Mouse (Mus musculus): Measurements from ENCODE around the gene Ryk. TPM values are rescaled to one million over a fixed set of nuclear protein-coding genes. Genes with fewer than 3 reads are reported as not detected.
A peak's percentile ranks its signal among the peaks of the same experiment; 100 is the strongest.

Ryk gene
- total and polyA plus RNA-seq, 3 experiments, result 30.7 to 71.2 (median 53.8) TPM

DNA sequence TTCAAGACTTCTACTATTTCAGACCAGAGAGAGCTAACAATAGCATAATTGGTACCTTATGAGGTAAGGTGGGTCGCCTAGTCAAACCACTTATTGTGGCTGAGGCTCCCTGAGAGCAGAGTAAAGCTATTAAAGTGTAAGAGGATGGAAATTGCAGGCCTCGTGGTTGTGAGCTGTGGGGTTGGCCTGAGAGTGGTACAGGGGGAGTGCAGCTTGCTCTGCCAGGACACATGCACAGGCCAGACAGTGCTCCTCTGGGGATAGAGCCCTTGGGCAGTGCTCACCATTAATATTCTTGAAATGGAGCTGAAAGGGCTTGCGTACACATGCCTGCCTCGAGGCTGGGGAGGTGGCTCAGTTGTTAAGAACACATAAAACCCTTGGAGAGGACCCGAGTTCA is 23.6 kb downstream of the Ryk start:
- DNase-seq, result no peak

DNA sequence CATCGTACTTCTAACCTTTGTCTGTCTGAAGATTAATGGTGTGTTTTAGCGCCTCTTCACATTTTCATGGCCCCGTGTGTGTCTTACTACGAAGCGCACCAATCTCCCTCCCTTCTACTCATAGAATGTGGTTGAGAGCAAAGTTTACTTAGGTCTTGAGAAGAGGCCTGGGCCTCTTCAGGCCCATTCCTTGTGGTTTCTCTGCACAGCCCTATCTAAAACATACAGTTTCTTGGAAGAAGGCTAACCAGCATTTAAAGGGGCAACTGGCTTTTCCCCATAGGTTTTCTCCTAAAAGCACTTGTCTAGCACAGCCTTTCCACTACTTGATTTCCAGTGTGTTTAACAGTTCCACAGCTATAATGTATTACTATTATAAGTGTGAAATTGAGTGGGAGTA is 24.7 kb downstream of the Ryk start:
- no peak for DNase-seq

DNA sequence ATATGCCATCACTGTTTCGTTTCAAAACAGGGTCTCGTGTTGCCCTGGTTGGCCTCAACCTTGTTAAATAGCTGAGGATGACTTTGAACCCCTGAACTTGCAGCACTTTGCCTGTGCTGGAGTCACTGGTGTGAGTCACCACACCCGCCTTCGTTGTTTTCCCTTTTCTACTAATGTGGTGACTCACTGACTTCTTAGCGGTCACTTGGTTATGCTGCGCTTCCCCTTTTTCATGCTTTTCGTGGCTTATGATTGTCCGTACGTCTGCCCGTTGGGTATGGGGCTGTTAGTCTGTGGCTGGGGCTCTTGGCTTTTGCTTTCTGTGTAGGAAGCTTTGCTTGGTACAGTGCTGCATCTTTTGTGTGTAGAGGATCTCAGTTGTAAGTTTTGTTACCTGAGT is 25.2 kb downstream of the Ryk start:
- no peak for DNase-seq

DNA sequence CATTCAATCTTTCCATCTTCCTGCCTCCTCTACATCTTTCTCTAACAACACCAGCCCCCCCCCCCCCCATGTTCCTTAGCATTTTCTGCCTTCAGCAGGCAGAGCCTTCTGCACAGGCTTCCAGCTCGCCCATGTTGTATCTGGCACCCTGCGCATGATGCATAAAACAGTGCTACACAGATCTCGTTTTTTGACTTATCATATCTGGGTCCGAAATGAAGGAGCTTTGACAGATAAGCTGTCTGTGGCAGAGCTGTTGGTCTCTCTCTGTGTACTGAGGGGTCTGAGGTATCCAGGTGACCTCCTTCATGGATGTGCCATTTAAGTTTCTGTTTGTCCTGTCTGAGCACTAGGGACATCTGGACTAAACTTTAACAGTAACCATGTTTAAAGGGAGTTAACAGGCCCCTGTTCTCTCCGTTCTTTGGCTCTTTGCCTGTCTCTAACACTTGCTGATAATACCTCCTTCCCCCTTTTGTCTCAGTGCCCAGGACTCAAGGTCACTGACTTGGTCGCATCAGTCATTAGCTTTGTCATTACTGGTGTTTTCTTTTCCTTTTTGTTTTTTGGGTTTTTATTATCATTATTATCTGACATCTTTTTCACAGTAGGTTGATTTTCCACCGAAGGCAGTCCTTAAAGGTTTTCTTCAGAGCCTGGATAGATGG is 26.2 kb downstream of the Ryk start:
- DNase-seq, result peak; percentile 56

DNA sequence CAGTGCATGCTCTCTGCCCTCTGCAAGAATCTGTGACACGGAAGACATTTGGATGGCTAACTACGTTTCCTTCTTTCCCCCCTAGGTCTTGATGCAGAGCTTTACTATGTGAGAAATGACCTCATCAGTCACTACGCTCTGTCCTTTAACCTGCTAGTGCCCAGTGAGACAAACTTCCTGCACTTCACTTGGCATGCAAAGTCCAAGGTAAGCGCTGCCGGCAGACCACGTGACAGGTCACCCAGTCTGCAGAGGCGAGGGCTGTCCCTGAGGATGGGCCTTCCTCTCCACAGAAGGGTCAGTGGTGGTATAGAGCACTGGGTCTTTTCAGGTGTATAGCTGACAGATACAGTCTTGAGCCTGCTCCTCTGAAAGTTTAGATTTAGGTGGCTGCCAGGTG is 27.1 kb downstream of the Ryk start:
- no peak for DNase-seq

DNA sequence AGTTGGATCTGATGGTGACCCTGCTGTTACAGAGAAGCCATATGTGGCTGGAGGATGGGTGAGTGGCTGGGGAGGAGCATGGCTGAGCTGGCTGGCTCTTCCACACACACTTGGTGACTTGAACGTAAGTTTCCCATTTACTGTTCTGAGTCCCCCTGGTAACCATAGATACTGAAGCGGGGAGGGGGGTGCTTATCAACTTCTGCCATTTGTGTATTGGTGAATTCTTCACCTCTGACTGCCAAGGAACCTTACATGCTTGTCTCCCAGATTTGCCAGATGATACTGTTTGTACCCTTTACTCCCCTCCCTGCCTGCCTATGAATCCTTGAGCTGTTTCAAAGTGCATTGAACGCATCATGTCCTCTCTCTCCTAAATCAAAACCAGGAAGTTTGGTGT is 27.5 kb downstream of the Ryk start:
- DNase-seq, result no peak

DNA sequence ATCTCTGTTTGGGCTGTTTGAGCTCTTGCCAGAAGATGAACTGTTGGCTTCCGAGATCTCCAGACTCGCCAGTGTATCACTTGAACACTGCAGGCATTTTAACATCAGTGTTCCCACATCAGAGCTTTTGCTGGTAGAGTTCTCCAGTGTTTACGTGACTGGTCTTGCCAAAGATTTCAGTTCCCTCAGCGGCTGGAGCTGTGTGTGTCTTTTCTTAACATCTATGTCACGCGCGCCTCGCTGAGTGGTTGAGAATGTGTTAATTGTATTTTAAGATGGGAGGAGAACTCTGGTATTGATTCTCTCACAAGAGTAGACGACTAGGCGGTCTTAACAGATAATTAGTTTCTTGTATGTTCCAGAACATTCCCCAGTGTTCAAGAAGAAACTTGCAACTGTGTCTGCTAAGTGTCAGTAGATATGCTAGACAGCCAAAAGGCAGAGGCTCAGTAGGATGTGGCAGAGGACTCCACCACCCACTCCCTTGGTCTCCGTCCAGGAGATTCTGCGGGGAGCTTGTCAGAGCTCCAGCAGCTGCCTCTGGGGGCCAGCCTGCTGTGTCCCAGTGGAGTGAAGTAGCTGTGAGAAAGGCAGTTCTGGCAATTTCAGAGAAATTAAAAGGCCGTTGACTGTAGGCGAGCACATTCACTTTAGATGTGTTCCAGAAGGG is 29.3 kb downstream of the Ryk start:
- peak; percentile 51 for DNase-seq

DNA sequence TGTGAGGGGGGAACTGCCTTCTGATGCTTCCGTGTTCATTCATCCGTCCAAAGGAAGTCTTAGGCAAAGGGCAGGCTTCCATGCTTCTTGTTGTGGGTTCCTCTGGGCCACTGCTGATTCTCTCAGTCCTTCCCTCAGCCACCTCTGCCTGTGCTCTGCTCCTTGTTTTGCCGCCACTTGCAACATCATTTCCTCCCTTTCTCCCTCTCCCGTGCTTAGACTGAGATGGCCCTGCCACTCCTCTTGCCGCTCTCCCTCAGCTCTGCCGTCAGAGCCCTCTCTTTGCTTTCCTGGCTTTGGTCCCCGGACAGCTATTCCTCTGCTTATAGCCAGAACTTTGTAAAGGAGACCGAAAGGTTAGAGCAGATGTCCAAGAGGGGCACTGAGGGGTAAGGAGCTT is 30.2 kb downstream of the Ryk start:
- DNase-seq, result no peak

DNA sequence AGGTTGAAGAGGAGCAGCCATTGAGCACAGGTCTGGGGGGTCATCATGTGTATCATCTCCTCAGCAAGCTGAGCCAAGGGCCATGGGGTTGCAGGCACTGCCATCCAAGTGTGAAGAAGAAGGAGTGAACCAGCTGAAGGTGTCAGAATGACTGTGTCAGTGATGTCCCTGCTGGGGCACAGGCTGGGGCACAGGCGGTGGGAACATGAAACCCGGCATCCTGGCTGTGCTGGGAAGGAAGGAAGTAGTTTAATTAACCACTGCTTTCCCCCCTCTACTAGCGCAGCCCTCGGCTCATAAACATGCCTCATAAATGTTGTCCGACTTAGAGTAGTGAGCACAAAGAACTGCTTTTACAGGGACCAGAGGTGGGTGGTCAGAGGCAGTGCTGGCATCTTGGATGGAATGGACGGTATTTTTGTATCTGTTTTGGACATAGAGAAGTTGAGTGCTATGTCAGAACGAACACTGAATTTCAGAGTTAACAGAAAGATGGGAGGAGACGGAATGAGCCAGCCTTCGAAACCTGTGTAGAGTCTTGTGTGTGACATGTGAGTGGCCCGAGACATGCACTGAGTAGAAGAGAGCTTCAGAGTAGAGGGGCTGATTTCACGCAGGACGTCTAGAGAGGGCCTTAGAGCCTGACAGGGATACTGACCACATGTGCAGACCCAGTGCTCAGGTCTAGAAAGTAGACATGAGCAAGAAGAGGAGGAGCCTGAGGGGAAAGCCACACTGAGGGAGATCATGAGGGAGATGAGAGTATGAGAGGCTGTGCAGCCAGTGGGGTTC is 31.4 kb downstream of the Ryk start:
- DNase-seq, result no peak

DNA sequence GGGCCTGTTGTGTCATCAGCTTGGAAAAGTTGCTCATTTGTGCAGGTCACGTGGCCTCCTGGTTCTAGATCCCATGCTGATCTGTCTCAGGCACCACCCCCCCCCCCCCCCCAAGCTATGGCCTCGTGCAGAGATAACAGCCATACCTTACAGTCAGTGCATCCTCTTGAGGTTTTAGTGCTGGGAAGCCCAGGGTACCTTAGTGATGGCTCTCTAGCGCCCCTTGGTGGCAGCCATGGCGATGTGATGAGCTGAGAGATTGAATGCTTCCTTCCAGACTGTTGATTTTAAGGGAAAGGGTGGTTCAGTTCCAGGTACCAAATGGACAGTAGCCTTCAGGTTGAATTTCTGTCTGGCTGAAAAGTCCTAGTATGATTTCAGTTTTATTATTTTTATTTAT is 32.2 kb downstream of the Ryk start:
- DNase-seq, result peak; percentile 76

DNA sequence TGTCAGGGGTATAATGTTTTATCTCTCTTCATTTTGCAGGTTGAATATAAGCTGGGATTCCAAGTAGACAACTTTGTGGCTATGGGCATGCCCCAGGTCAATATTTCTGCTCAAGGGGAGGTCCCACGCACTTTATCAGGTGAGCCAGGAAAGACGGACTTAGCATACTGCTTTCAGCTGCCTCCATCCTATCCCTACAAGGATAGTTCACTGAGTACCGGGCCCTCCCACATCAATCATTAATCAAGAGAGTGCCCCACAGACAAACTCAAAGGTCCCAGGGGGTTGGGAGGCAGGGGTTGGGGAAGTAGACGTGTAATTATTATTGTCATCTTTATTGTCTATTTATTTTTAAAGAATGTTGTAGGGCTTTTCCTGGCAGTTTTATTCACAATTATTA is 32.8 kb downstream of the Ryk start:
- no peak for DNase-seq

DNA sequence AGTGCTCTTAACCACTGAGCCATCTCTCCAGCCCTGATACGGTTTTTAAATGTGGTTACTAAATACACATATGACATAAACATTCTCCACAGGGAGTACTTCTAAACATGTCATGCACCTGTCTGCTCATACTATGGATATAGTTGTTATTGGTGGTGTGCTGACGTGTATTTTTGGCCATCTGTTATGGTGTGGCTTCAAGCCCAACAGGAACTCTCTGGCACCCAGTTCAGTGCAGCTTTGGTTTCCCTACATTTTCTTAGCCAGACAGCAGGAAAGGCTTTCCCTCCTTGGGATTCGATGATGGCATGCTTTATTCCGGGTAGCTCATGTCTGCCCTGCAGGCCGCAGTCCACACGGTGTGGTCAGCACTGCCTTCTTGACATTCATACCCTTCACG is 33.7 kb downstream of the Ryk start:
- no peak for DNase-seq

DNA sequence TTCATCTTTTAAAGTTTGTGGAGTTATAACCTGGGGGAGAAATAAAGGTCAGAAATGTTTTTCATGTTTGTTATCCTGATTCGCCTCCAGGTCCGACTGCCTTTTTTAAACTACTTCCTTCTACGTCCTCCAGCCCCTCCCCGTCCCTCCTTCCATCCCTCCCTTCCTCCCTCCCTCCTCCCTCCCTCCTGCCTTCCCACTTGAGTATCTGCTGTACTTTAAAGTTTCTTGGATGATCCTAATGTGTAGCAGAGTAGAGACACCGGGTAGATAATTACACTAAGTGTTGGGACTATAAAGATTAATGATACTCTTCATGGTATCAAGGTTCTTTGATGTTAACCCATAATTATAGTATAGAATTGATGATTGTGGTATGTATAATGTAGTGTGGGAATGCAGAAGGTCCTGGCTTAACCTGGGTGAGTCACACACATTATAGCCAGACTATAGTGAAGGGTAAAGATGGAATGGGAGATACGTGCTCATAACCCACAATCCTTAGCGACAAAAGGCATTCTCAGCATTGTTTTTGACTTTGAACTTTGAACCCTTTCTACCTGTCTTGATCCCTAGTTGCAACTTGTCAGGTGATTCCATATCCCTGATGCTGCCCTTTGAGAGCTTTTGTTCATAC is 41.5 kb downstream of the Ryk start:
- DNase-seq, result no peak

DNA sequence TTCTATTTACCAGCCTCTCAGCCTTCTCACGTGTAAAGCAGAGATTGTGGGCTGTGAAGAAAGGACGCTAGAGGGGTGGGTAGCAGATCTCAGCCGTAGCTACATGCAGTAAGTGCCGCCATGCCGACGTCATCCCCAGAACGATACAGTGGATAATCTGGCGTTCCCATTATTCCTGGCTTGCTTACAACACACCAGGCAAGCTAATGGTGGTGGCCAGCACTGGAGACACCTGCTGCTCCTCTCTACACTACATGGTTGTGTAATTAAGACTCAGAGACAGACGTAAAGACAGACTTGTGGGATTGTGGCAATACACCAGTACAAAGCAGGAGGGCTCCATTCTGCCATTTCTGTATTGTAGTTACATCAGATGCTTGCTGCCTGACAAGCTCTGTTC is 43.2 kb downstream of the Ryk start:
- DNase-seq, result no peak

DNA sequence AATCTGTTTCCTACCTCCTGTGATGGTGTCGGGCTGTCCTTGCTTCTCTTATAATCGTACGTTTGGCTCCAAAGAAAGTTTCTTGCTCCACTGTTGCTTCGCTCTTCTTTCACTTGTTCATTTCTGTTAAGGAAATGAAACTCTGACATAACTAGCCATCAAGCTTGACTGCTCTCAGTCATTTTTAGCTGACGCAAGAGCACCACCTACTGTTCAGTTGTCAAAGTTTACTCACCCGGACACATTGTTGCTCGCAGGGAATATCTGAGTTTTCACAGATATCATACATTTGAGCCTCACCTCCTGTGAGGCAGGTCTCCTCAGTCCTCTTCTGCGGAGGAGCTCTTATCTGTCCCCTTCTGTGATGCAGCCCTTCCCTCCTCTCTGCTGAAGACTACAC is 44.8 kb downstream of the Ryk start:
- peak; percentile 50 for DNase-seq

DNA sequence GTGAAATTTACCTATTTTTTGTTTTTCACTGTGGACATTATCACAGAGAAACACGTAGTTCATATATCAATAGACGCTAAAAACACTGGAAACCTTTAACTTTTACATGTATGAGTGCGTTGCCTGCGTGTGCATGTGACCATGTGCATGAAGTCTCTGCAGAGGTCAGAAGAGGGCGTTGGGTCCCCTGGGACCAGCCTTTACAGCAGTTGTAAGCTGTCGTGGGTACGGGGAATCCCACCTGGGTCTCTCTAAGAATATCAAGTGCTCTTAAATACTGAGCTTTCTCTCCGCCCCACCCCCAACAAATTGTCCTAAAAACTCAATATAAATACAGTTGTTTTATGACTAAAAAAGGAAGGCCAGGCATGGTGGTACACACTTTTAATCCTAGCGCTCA is 50.0 kb downstream of the Ryk start:
- DNase-seq, result no peak

DNA sequence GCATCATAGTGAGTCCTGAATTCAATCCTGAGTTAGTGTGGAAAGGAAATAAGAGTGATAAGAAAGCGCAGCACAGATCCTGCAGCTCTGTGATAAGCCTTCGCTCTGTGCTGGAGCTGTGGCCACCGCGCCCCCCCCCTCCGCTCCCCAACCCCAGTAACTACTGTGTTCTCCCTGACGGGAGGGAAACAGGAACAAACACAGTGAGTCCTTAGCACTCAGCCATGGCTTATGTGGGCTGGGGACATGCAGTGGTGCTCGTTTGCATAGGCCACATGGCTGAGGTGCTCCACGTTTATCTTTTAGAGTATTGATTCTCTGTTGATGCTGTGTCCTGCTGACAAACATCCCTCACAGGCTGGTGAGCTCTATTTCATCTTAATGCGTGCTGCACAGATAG is 55.4 kb downstream of the Ryk start:
- DNase-seq, result no peak

DNA sequence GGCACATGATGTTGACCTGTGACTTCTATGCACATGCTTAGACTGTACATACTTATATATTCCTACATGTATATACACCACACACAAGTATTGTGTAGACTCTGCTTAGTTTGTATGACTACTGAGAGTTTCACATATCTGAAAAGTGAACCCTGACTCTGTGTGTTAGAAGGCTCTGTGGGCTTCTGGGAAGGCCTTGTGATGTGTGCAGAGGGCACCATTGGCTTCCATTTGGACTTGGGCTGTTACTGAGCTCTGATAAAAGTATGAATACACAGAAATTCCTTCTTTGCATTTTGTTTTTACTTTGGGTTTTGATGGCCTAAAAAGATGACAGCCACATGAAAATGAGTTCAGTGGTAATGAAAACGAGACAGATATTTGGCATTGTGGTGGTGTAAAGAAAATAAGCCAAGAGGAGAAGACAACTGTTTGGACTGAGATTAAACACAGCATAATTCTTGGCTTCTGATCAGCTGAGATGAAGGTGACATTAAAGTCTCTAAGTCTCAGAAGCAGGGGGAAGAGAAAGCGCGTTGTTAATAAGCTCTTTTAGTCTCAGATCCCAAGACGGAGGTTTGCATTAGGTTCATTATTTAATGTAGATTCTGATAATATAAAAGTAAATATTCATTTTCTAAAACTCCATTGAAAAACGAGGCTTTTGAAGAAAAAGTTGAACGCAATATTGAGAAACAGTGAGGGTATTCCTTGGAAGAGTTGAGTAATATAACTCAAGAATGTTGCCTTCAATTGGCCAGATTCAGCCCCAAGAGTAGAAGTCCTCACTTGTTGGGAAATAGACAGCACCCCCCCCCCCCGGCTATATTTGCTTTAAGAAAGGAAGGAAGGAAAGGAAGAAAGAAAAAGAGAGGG is 58.0 kb downstream of the Ryk start:
- DNase-seq, result no peak

DNA sequence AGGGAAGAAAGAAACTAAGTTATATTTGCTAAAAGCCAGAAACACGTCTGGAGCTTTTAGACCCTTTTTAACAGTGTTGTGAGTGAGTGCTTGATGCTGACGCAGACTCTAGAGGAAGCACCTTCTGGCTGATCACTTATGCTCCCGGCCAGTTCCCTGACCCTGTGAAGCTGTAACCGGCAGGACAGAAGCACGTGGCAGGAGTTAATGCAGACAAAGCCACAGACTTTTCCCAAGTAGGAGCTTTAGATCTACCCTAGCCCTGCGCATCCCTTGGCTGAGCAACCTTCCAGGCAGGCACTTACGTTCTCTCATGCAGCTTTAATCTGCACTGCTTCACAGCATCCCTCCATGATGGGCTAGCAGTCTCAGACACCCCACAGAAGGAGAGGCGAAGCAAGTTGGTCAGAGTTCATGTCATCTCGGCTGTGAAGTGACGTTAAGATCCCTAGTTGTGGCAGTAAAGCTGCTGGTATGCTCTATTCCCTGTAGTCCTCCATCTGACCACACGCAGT is 58.7 kb downstream of the Ryk start:
- DNase-seq, result no peak

DNA sequence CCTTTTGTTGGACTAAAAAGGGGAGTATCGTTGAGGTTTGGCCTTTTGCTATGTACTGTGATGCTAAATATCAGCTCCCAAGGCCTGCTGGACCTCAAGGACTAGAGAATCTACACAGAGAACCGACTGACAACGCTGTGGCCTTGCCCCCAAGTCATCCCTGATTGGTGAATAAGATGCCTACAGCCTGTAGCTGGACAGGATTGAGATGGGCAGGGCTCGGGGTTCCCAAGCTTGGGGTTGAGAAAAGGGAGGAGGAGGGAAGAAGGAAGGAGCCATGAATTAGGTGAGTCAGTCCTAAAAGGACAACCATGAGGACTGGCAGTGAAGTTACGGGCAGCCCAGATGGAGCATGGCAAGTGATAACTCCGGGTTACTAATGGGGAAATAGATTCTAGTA is 65.2 kb downstream of the Ryk start:
- DNase-seq, result peak; percentile 47

DNA sequence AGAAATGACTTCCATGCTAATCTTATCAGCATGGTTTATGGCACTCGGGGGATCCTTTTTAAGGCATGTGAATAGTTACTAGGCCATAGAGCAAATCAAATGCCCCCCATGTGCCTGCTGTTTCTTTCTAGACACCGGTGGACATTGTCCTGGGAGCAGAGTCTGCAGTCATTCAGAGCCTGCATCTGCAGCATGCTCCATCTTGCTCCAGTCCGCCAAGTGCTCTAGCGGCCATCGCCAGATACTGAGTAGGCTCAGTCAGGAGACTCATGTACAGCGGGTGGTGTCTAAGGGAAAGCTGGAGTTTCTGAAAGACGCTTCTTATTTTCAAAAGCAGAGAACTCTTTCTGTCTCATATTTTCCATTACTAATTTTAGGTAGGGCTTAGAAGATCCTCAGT is 67.6 kb downstream of the Ryk start:
- DNase-seq, result no peak

DNA sequence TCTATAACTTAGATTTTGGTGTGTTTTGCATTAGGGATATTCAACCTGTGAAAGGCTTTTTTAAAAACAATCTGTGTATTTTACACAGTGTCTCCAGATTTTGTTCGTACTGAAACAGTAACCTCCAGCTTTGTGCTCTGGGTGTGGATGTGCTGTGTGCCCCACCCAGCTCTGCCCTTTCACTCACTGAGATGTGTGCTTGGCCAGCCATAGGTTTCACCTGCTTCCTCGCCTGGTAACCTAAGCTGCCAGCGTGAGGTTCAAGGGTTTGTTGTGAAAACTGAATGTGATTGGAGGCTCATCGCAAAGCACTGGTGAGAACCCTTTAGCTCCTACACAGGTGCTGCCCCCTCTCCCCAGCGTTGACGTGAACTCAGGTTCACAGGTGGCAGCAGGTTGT is 70.2 kb downstream of the Ryk start:
- DNase-seq, result no peak
